Mouse (Mus musculus) heart, embryonic 12.5 days (tissue): ENCODE measurements around the gene Hivep1. TPM values are rescaled to one million over a fixed set of nuclear protein-coding genes. Genes with fewer than 3 reads are reported as not detected.

ENCODE experiments used
- ATAC-seq: fragments of 200-750 bp; cut with Nextera tagmentation; 2 replicates; pipeline ENCODE4 v1.8.0; 2017; ENCODE audit warnings: moderate TSS enrichment, moderate library complexity; ENCODE audit not compliant: insufficient number of reproducible peaks, low FRiP score
- H3K27ac ChIP-seq: fragments of 300-500 bp; sonication (generic); 2 replicates; pipeline ENCODE4 v1.5.1; 2016; ENCODE audit warnings: mild to moderate bottlenecking, moderate library complexity; ENCODE audit not compliant: poor library complexity, severe bottlenecking
- H3K27me3 ChIP-seq: fragments of 300-500 bp; sonication (generic); replicated peaks from 2 replicates; pipeline ENCODE4 v1.6.1; 2016; ENCODE audit warnings: mild to moderate bottlenecking, moderate library complexity
- H3K36me3 ChIP-seq: fragments of 300-500 bp; sonication (generic); 2 replicates; pipeline ENCODE4 v1.6.1; 2016; ENCODE audit warnings: mild to moderate bottlenecking, moderate library complexity
- H3K4me1 ChIP-seq: fragments of 300-500 bp; sonication (generic); replicated peaks from 2 replicates; pipeline ENCODE4 v1.6.1; 2016; ENCODE audit warnings: mild to moderate bottlenecking
- H3K4me2 ChIP-seq: fragments of 300-500 bp; sonication (generic); 2 replicates; pipeline ENCODE4 v1.6.1; 2016; ENCODE audit warnings: mild to moderate bottlenecking, moderate library complexity
- H3K4me3 ChIP-seq: fragments of 300-500 bp; sonication (generic); 2 replicates; pipeline ENCODE4 v1.5.1; 2016; ENCODE audit warnings: mild to moderate bottlenecking
- H3K9ac ChIP-seq: fragments of 300-500 bp; sonication (generic); 2 replicates; pipeline ENCODE4 v1.6.1; 2016; ENCODE audit warnings: mild to moderate bottlenecking, moderate library complexity
- H3K9me3 ChIP-seq: fragments of 300-500 bp; sonication (generic); replicated peaks from 2 replicates; pipeline ENCODE4 v1.6.1; 2016; ENCODE audit warnings: mild to moderate bottlenecking, moderate library complexity
- WGBS: fragments of 180-500 bp; shearing (Covaris S2); methylation state at CpG from one replicate; pipeline ENCODE4 v1.1.7; 2016; 5-methylcytosine and 5-hydroxymethylcytosine counted together
- polyA plus RNA-seq: library from polyadenylated mRNA; unstranded; fragments of >200 nt; fragmentation: Nextera tagmentation; extraction: Ambion mirVana; gene quantifications from 2 replicates; pipeline ENCODE4 v1.2.1, GENCODE M21; 2016

The Hivep1 gene
- 10.2 and 10.8 TPM in 2 replicates for polyA plus RNA-seq

GRCm38 (mm10) chr13:42051961-42052695 lies at the start of gene Hivep1:
Hivep1 (plus strand) TSS chr13:42052021.
- peak within 1 kb of the TSS; percentile 94 for H3K27ac ChIP-seq
- H3K4me3 ChIP-seq = peak within 1 kb of the TSS; percentile 90
- no peaks in the 10 kb centered on the region for H3K27me3 ChIP-seq
- WGBS = under 1% methylated on average over 86 of the region's 100 CpGs
- no peaks in the 10 kb centered on the region for H3K9me3 ChIP-seq
- peaks cover 19% of the 10 kb centered on the region for H3K36me3 ChIP-seq
- peak; percentile 52 for ATAC-seq
- H3K4me2 ChIP-seq = peak within 1 kb of the TSS; percentile 72
- H3K9ac ChIP-seq = peak within 1 kb of the TSS; percentile 92
- H3K4me1 ChIP-seq = peaks cover 13% of the 10 kb centered on the region

- Histone ChIP-seq H3K9ac (no peak overlapping the region), H3K27ac (no peak overlapping the region), H3K4me2 (no peak overlapping the region), H3K36me3 (no peaks in the 10 kb centered on the region), H3K4me1 (no peaks in the 10 kb centered on the region), H3K27me3 (no peaks in the 10 kb centered on the region), H3K4me3 (no peak overlapping the region), H3K9me3 (no peaks in the 10 kb centered on the region)
- no peak for ATAC-seq
- WGBS = 70% methylated on average over 10 of the region's 10 CpGs
Measured at GRCm38 (mm10) chr13:42015484-42016045, 36.3 kb upstream of the Hivep1 start.

GRCm38 (mm10) chr13:42016218-42016617 lies 35.6 kb upstream of the Hivep1 start:
- no peak overlapping the region for H3K4me2 ChIP-seq
- WGBS = 82% methylated on average over 5 of the region's 5 CpGs
- H3K36me3 ChIP-seq = no peaks in the 10 kb centered on the region
- no peaks in the 10 kb centered on the region for H3K9me3 ChIP-seq
- no peaks in the 10 kb centered on the region for H3K4me1 ChIP-seq
- no peak overlapping the region for H3K27ac ChIP-seq
- no peaks in the 10 kb centered on the region for H3K27me3 ChIP-seq
- no peak overlapping the region for H3K9ac ChIP-seq
- ATAC-seq = no peak
- no peak overlapping the region for H3K4me3 ChIP-seq

- WGBS = 61% methylated on average over 2 of the region's 2 CpGs
- H3K27me3 ChIP-seq = no peaks in the 10 kb centered on the region
- no peak for ATAC-seq
- H3K9me3 ChIP-seq = no peaks in the 10 kb centered on the region
- H3K4me3 ChIP-seq = no peak overlapping the region
- H3K9ac ChIP-seq = no peak overlapping the region
- no peaks in the 10 kb centered on the region for H3K36me3 ChIP-seq
- H3K27ac ChIP-seq = no peak overlapping the region
- no peak overlapping the region for H3K4me2 ChIP-seq
- H3K4me1 ChIP-seq = no peaks in the 10 kb centered on the region
Measured at GRCm38 (mm10) chr13:42018356-42018755, 33.5 kb upstream of the Hivep1 start.

- Histone ChIP-seq H3K9me3 (no peaks in the 10 kb centered on the region), H3K4me3 (no peak overlapping the region), H3K36me3 (no peaks in the 10 kb centered on the region), H3K4me1 (peaks cover 7% of the 10 kb centered on the region), H3K27ac (no peak overlapping the region), H3K27me3 (no peaks in the 10 kb centered on the region), H3K9ac (no peak overlapping the region), H3K4me2 (no peak overlapping the region)
- no peak for ATAC-seq
- 7% methylated on average over 2 of the region's 2 CpGs for WGBS
Measured at GRCm38 (mm10) chr13:42041203-42041602, 10.6 kb upstream of the Hivep1 start.

- Histone ChIP-seq H3K9me3 (no peaks in the 10 kb centered on the region), H3K4me2 (no peak overlapping the region), H3K9ac (no peak overlapping the region), H3K36me3 (no peaks in the 10 kb centered on the region), H3K4me1 (peaks cover 7% of the 10 kb centered on the region), H3K27ac (no peak overlapping the region), H3K27me3 (no peaks in the 10 kb centered on the region), H3K4me3 (no peak overlapping the region)
- no peak for ATAC-seq
- WGBS = 85% methylated on average over 7 of the region's 7 CpGs
Measured at GRCm38 (mm10) chr13:42043431-42043830, 8.4 kb upstream of the Hivep1 start.

- Histone ChIP-seq H3K27me3 (no peaks in the 10 kb centered on the region), H3K4me1 (peaks cover 6% of the 10 kb centered on the region), H3K36me3 (no peaks in the 10 kb centered on the region), H3K9me3 (no peaks in the 10 kb centered on the region), H3K4me3 (peak overlapping the region; percentile 64), H3K4me2 (peak overlapping the region; percentile 69), H3K27ac (peak overlapping the region; percentile 82), H3K9ac (peak overlapping the region; percentile 88)
- 1% methylated on average over 48 of the region's 48 CpGs for WGBS
- ATAC-seq = peak; percentile 34
Measured at GRCm38 (mm10) chr13:42048991-42049773, 2.6 kb upstream of the Hivep1 start.

- no peak for ATAC-seq
- no peaks in the 10 kb centered on the region for H3K9me3 ChIP-seq
- peaks cover 11% of the 10 kb centered on the region for H3K4me1 ChIP-seq
- peak overlapping the region; percentile 64 for H3K4me3 ChIP-seq
- H3K4me2 ChIP-seq = peak overlapping the region; percentile 69
- 2% methylated on average over 8 of the region's 8 CpGs for WGBS
- no peaks in the 10 kb centered on the region for H3K27me3 ChIP-seq
- H3K9ac ChIP-seq = peak overlapping the region; percentile 88
- H3K27ac ChIP-seq = peak overlapping the region; percentile 82
- no peaks in the 10 kb centered on the region for H3K36me3 ChIP-seq
Measured at GRCm38 (mm10) chr13:42049774-42050125, 2.1 kb upstream of the Hivep1 start.

GRCm38 (mm10) chr13:42050160-42050559 lies 1.7 kb upstream of the Hivep1 start:
- 1% methylated on average over 3 of the region's 3 CpGs for WGBS
- Histone ChIP-seq H3K27me3 (no peaks in the 10 kb centered on the region), H3K4me1 (peaks cover 13% of the 10 kb centered on the region), H3K27ac (no peak overlapping the region), H3K9ac (no peak overlapping the region), H3K4me3 (no peak overlapping the region; the same call in 1 of the 2 replicates), H3K36me3 (0 out of 2 replicates have a peak, but pooled peaks cover under 1% of the 10 kb centered on the region), H3K4me2 (no peak overlapping the region), H3K9me3 (no peaks in the 10 kb centered on the region)
- no peak for ATAC-seq

- Histone ChIP-seq H3K9ac (peak overlapping the region; percentile 70), H3K4me1 (peaks cover 13% of the 10 kb centered on the region), H3K9me3 (no peaks in the 10 kb centered on the region), H3K27me3 (no peaks in the 10 kb centered on the region), H3K4me3 (peak overlapping the region; percentile 90), H3K36me3 (peaks cover 6% of the 10 kb centered on the region; the same call in 1 of the 2 replicates), H3K4me2 (peak overlapping the region; percentile 72), H3K27ac (peak overlapping the region; percentile 90)
- 2% methylated on average over 10 of the region's 10 CpGs for WGBS
- ATAC-seq = no peak
Measured at GRCm38 (mm10) chr13:42050880-42051201, 980 bp upstream of the Hivep1 start.

- Histone ChIP-seq H3K4me2 (peak overlapping the region; percentile 72), H3K9me3 (no peaks in the 10 kb centered on the region), H3K27me3 (no peaks in the 10 kb centered on the region), H3K36me3 (peaks cover 11% of the 10 kb centered on the region), H3K4me1 (peaks cover 13% of the 10 kb centered on the region), H3K4me3 (peak overlapping the region; percentile 90), H3K27ac (peak overlapping the region; percentile 94), H3K9ac (peak overlapping the region; percentile 92)
- ATAC-seq = peak; percentile 92
- WGBS = 1% methylated on average over 47 of the region's 51 CpGs
Measured at GRCm38 (mm10) chr13:42051202-42051906, 467 bp upstream of the Hivep1 start.
